Comparison of ENCODE assay signal across 29 mouse cellular contexts in the genomic region with DNA sequence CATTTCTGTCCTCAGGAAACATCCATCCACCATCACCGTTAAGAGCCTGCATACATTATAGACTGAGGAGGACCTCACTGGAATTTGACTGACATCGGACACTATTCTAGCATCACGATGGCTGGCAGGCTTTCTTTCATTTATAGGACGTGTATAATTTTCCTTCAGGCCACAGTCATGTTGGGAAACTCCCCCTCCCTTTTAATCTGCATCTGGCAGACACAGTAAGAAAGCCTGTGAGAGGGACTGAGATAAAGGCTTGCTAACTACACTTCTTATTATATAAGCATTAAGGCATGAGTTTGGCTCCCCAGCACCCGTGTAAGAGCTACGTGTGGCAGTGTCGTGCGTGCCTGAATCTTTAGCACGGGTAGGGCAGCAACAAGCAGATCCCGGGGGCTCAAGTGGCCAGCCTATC.
DNase-seq lines count a peak whose midpoint lies in the region; ATAC-seq lines count a peak whose summit lies in the region.
"Had no signal": no experiment of that assay in that cellular context is flagged by ENCODE, and none has a peak within 500 bp of the region (broad histone marks: within the 10 kb centered on the region; RNA-seq: fewer than 3 reads in every experiment).

No protein-coding gene starts in this region.

- 53% methylated on average over 10 of the region's 10 CpGs for WGBS in forebrain, embryonic 12.5 days
- 84% methylated on average over 10 of the region's 10 CpGs for WGBS in forebrain, embryonic 10.5 days
- WGBS in forebrain, embryonic 14.5 days: 47% methylated on average over 10 of the region's 10 CpGs
- WGBS in midbrain, embryonic 13.5 days: 53% methylated on average over 10 of the region's 10 CpGs
- WGBS in kidney, embryonic 16.5 days: 72% methylated on average over 10 of the region's 10 CpGs

- intact Hi-C loops in heart, postnatal 25 days (cut with DNase I): no loop called here

- no peak for DNase-seq in forebrain, embryonic 10.5 days (ENCODE audit: extremely low spot score, low spot score)
- DNase-seq in heart, postnatal 4 days: peak; percentile 2
- no peak for DNase-seq in heart, postnatal 25 days (ENCODE audit: low spot score)
- DNase-seq in forebrain, embryonic 14.5 days (ENCODE audit: low spot score): peak; percentile 41
- DNase-seq in adrenal gland, adult (ENCODE audit: inconsistent age in 2 of 2, low spot score in 1 of 2): no peak
- DNase-seq: adrenal gland, adult 8-10 months; cerebellum, adult 11 months; cerebellum, adult 9-11 months; embryo, embryonic 11 days; gastrocnemius, postnatal 25 days; heart, postnatal 10 days; kidney, adult 9 months; kidney, postnatal 14 days; spleen, adult 18-20 months; thymus, postnatal 14 days had no signal

- no peak overlapping the region for H3K4me3 ChIP-seq in forebrain, embryonic 12.5 days (replicated peaks)
- H3K4me3 ChIP-seq in forebrain, embryonic 10.5 days: no peak overlapping the region
- H3K4me3 ChIP-seq in forebrain, embryonic 14.5 days (ENCODE audit: low read depth, low read length): no peak overlapping the region
- H3K4me3 ChIP-seq in midbrain, embryonic 13.5 days (replicated peaks): no peak overlapping the region
- H3K4me3 ChIP-seq in kidney, embryonic 16.5 days (ENCODE audit: low read length): no peak overlapping the region
- H3K4me3 ChIP-seq: embryonic facial prominence, embryonic 12.5 days; hindbrain, embryonic 13.5 days; left cerebral cortex, adult 2 months; limb, embryonic 13.5 days; lung, embryonic 15.5 days; neural tube, embryonic 13.5 days had no signal

- H3K27me3 ChIP-seq in forebrain, embryonic 12.5 days: no peaks in the 10 kb centered on the region
- no peaks in the 10 kb centered on the region for H3K27me3 ChIP-seq in forebrain, embryonic 10.5 days (ENCODE audit: poor library complexity, severe bottlenecking)
- no peaks in the 10 kb centered on the region for H3K27me3 ChIP-seq in forebrain, embryonic 14.5 days (replicated peaks; ENCODE audit: control insufficient read depth, insufficient read depth, low read length)
- no peaks in the 10 kb centered on the region for H3K27me3 ChIP-seq in midbrain, embryonic 13.5 days
- no peaks in the 10 kb centered on the region for H3K27me3 ChIP-seq in kidney, embryonic 16.5 days (ENCODE audit: insufficient read depth, low read length)
- H3K27me3 ChIP-seq: CH12.LX; embryonic facial prominence, embryonic 12.5 days; hindbrain, embryonic 13.5 days; lung, embryonic 15.5 days; neural tube, embryonic 13.5 days had no signal

- H3K4me1 ChIP-seq in forebrain, embryonic 12.5 days: peaks cover 24% of the 10 kb centered on the region
- H3K4me1 ChIP-seq in forebrain, embryonic 10.5 days: peaks cover 19% of the 10 kb centered on the region
- H3K4me1 ChIP-seq in forebrain, embryonic 14.5 days (ENCODE audit: control insufficient read depth, insufficient read depth, low read length): peaks cover 6% of the 10 kb centered on the region
- H3K4me1 ChIP-seq in midbrain, embryonic 13.5 days (replicated peaks): peaks cover 22% of the 10 kb centered on the region
- peaks cover 15% of the 10 kb centered on the region for H3K4me1 ChIP-seq in kidney, embryonic 16.5 days (ENCODE audit: insufficient read depth, low read length)
- H3K4me1 ChIP-seq: embryonic facial prominence, embryonic 12.5 days; lung, embryonic 15.5 days had no signal

- H3K36me3 ChIP-seq in forebrain, embryonic 12.5 days (replicated peaks): no peaks in the 10 kb centered on the region
- H3K36me3 ChIP-seq in forebrain, embryonic 10.5 days (replicated peaks): no peaks in the 10 kb centered on the region
- no peaks in the 10 kb centered on the region for H3K36me3 ChIP-seq in forebrain, embryonic 14.5 days (ENCODE audit: control insufficient read depth, insufficient read depth, low read length)
- no peaks in the 10 kb centered on the region for H3K36me3 ChIP-seq in midbrain, embryonic 13.5 days
- H3K36me3 ChIP-seq in kidney, embryonic 16.5 days (ENCODE audit: insufficient read depth, low read length): no peaks in the 10 kb centered on the region
- H3K36me3 ChIP-seq: embryonic facial prominence, embryonic 12.5 days; hindbrain, embryonic 13.5 days; limb, embryonic 13.5 days; lung, embryonic 15.5 days; neural tube, embryonic 13.5 days had no signal

- H3K27ac ChIP-seq in forebrain, embryonic 12.5 days: 0 out of 2 replicates have a peak overlapping the region, but pooled peaks have one; percentile 19
- no peak overlapping the region for H3K27ac ChIP-seq in forebrain, embryonic 10.5 days
- H3K27ac ChIP-seq in forebrain, embryonic 14.5 days (ENCODE audit: low read depth, low read length): 0 out of 2 replicates have a peak overlapping the region, but pooled peaks have one; percentile 27
- no peak overlapping the region for H3K27ac ChIP-seq in midbrain, embryonic 13.5 days
- no peak overlapping the region for H3K27ac ChIP-seq in kidney, embryonic 16.5 days (ENCODE audit: low read length)
- H3K27ac ChIP-seq: embryonic facial prominence, embryonic 12.5 days; hindbrain, embryonic 13.5 days; left cerebral cortex, adult 2 months; limb, embryonic 13.5 days; lung, embryonic 15.5 days; neural tube, embryonic 13.5 days had no signal

- 0 out of 2 replicates have a peak, but pooled peaks have one; percentile 20 for ATAC-seq in forebrain, embryonic 12.5 days (ENCODE audit: low FRiP score)
- ATAC-seq in forebrain, embryonic 14.5 days: peak; percentile 65
- ATAC-seq in midbrain, embryonic 13.5 days: peak; percentile 49
- no peak for ATAC-seq in kidney, embryonic 16.5 days (ENCODE audit: low FRiP score, low TSS enrichment)
- ATAC-seq: activated CD4-positive, CD25-positive, alpha-beta regulatory T cell, adult 4 months; intestine, postnatal 0 days had no signal

- H3K9me3 ChIP-seq in forebrain, embryonic 12.5 days: no peaks in the 10 kb centered on the region
- no peaks in the 10 kb centered on the region for H3K9me3 ChIP-seq in forebrain, embryonic 10.5 days
- no peaks in the 10 kb centered on the region for H3K9me3 ChIP-seq in forebrain, embryonic 14.5 days (replicated peaks; ENCODE audit: control insufficient read depth, low read length)
- no peaks in the 10 kb centered on the region for H3K9me3 ChIP-seq in midbrain, embryonic 13.5 days
- no peaks in the 10 kb centered on the region for H3K9me3 ChIP-seq in kidney, embryonic 16.5 days (ENCODE audit: low read length)
- H3K9me3 ChIP-seq: embryonic facial prominence, embryonic 12.5 days; hindbrain, embryonic 13.5 days; limb, embryonic 13.5 days; lung, embryonic 15.5 days; neural tube, embryonic 13.5 days had no signal

- no peak overlapping the region for H3K9ac ChIP-seq in forebrain, embryonic 12.5 days
- no peak overlapping the region for H3K9ac ChIP-seq in forebrain, embryonic 14.5 days (ENCODE audit: low read length)
- no peak overlapping the region for H3K9ac ChIP-seq in midbrain, embryonic 13.5 days (replicated peaks)
- H3K9ac ChIP-seq in kidney, embryonic 16.5 days (replicated peaks; ENCODE audit: low read length): no peak overlapping the region
- H3K9ac ChIP-seq: embryonic facial prominence, embryonic 12.5 days; hindbrain, embryonic 13.5 days; limb, embryonic 13.5 days; lung, embryonic 15.5 days; neural tube, embryonic 13.5 days had no signal

- no peak overlapping the region for H3K4me2 ChIP-seq in forebrain, embryonic 12.5 days
- H3K4me2 ChIP-seq in forebrain, embryonic 14.5 days (ENCODE audit: low read length): no peak overlapping the region
- H3K4me2 ChIP-seq in midbrain, embryonic 13.5 days (replicated peaks): no peak overlapping the region
- H3K4me2 ChIP-seq in kidney, embryonic 16.5 days (replicated peaks; ENCODE audit: low read depth, low read length): no peak overlapping the region
- H3K4me2 ChIP-seq: embryonic facial prominence, embryonic 12.5 days; heart, embryonic 11.5 days; hindbrain, embryonic 13.5 days; limb, embryonic 13.5 days; liver, embryonic 11.5 days; lung, embryonic 15.5 days; neural tube, embryonic 13.5 days had no signal

Comparison
In these comparisons a context has a peak if more than half of its experiments do, and no peak if none do; other contexts are left out.
1. H3K27ac ChIP-seq: peak in forebrain, embryonic 12.5 days (single experiment) and forebrain, embryonic 14.5 days (single experiment); none in forebrain, embryonic 10.5 days (single experiment), midbrain, embryonic 13.5 days (single experiment) and kidney, embryonic 16.5 days (single experiment).
2. DNase-seq: peak in heart, postnatal 4 days (single experiment) and forebrain, embryonic 14.5 days (single experiment); none in forebrain, embryonic 10.5 days (single experiment), heart, postnatal 25 days (single experiment) and adrenal gland, adult (0 of 2).